Mouse (Mus musculus) gastrocnemius, postnatal 36 days (tissue): ENCODE data around the gene Smarcb1. TPM values are rescaled to one million over a fixed set of nuclear protein-coding genes. Genes with fewer than 3 reads are reported as not detected.

Source experiments
- DNase-seq, 2 experiments: peaks; one replicate each; pipeline ENCODE4 v3.0.0; 2022
- intact Hi-C: fragments of 180-260 bp; cut with DNase I; formaldehyde crosslinking; loops from one replicate; pipeline ENCODE4 v1.15.1; 2025
- long read RNA-seq, 2 experiments: library from polyadenylated mRNA; stranded (forward); transcript quantifications; one replicate each; pipeline ENCODE4 v2.0.0; 2021
- total RNA-seq, 2 experiments: library from RNA; stranded (reverse); gene quantifications; 2 replicates each; pipeline ENCODE4 v1.2.3; 2021

Smarcb1 gene
- total RNA-seq: 10 to 100 TPM; 10.8 to 12.2 TPM
- long read RNA-seq, experiment 1, transcript Smarcb1-201 (9 exons, 1,660 nt): major isoform, 10 of 18 reads
- long read RNA-seq, experiment 1, partial matches to known transcripts: 3 of 18 reads
- long read RNA-seq, experiment 1, other reads (novel, unspliced or antisense): 1 of 18 reads
- long read RNA-seq, experiment 2, transcript Smarcb1-201 (9 exons, 1,660 nt): major isoform, 8 of 15 reads
- long read RNA-seq, experiment 2, transcript Smarcb1-202 (9 exons, 1,622 nt): minor isoform, 5 of 15 reads
- long read RNA-seq, experiment 2, partial matches to known transcripts: 2 of 15 reads
- long read RNA-seq, experiment 2, other reads (novel, unspliced or antisense): 0 of 15 reads

DNA sequence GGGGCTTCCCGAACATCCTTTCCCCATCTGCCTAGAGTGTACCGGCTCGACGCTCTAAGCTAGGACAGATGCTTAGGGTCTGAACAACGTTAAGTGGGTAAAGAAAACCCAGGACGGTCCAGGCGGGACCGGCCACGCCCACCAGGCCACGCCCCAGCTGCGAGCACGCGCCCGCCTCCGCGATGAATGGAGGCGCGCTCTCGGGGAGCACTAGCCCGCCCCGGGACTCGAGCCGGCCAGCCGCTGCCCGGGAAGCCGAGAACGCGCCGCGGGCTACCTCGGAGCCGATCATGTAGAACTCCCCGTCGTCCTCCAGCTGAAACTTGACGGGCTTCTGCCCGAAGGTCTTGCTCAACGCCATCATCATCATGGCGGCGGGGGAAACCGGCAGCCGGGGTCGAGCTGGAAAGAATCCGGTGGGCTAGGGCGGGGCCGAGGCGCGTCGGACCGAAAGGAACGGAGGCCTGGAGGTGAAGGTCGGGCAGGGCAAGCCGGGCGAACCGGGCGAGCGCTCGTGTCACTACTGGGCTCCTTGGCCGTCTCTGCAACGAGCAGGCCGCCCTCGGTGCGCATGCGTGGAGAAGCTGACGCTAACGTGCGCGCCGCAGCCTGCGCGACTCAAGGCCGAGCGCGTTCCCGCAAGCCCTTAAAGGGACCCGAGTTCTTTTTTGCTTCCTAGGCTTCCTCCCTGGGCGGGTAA lies at the start of gene Smarcb1:
Smarcb1 (minus strand) TSS at position 592 of the 700 bp plus-strand sequence.
- intact Hi-C loops: no loop called here
- DNase-seq: peak; percentile 91 to 95

DNA sequence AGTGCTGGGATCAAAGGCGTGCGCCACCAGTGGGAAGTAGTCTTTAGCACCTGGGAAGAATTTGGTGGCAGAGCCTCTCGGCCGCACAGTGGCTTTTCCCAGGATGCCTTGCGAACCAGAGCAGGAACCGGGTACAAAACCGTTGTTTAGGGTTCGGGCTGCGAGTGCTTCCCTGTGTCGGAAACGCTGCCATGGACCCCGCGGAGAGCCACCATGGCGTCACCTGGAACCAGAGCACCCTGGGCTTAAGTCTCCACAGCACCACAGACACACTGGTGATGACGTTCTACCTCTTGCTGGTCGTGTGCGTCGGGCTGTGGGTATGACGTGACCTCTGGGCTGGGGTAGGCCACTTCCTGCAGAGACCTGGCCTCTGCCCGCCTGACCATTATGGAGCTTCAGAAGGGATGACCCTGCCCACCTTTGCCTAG lies 33.0 kb upstream of the Smarcb1 start, which contains the start of gene Gm5134:
Gm5134 (plus strand) TSS at position 134 of the 431 bp plus-strand sequence.
- intact Hi-C loops: loop anchor here (5.0 kb wide), 1 partner anchor 72 kb away; no protein-coding TSS in a partner anchor
- DNase-seq: no peak

DNA sequence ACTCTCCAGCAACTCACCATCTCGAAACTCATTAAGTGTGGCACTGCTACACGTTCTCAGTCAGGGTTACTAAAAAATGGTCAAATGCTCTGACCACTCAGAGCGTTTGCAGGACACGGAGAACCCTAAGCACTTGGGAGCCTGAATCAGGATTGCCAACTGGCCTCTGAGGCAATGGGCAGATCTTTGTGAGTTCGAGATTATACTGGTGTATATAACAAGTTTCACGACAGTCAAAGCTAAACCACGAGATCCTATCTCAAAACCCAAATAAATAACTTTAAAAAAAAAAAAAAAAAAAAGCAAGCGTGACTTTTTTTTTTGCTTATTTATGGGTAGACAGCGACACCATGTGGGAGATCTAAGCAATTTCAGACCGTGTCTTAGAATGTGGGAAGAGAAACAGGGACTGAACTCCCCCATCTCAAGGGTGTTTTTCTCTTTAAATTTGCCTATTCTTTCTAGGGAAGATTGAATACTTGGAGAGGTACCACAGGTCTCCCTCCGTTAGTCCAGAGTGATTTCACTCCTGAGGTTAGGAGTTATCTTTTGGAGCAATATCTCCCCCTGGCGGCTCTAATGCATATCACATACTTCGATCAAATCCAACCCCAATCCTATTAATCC lies 30.1 kb upstream of the Smarcb1 start:
- DNase-seq: no peak
- intact Hi-C loops: loop anchor here (2.0 to 5.0 kb wide), 2 partner anchors 69 to 207 kb away; no protein-coding TSS in a partner anchor

GRCm38 (mm10) chr10:75950791-75951210 lies 29.4 kb upstream of the Smarcb1 start:
- no peak for DNase-seq
- intact Hi-C loops: loop anchor here (2.0 to 5.0 kb wide), 2 partner anchors 68 to 206 kb away; no protein-coding TSS in a partner anchor

DNA sequence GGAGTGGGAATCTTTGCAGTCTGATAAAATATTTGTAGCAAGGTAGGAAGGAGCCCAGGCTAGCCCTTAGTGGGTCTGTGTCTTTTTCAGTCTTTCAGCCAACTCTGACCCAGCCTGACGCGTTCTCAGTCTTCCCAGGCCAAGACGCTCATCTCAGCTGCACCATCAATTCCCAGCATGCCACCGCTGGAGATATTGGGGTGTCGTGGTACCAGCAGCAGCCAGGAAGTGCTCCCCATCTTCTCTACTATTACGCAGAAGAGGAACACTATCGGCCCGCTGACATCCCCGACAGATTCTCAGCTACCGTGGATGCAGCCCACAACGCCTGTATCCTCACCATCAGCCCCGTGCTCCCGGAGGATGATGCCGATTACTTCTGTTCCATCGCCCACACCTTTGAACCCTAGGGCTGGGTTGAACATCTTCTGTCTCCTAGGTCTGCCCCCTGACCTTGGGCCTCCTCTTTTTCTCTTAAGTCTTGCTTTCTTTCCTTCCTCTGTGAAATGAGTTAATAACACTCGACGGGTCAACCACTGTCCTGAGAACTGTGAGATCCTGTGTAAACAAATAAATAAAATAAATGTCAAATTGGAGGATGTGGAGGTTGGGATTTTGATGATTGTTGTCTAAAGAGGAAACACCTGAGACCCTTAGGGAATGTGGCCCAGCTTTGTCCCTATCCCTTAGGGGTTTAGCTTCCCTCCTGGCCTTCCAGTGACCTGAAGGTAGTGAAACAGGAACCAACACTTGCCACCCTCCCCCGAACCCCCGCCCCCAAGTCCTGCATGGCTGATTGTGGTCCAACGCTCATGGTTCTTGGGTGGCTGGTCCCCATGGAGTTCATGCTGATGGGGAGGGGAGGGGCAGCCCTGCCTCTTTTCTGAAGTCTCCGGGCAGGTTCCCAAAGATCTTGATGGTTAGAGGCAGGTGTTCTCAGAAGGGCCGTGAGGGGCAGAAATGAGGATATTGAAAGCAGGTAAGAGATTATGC lies 27.9 kb upstream of the Smarcb1 start:
- intact Hi-C loops: loop anchor here (1.0 to 5.0 kb wide), 4 partner anchors 52 to 363 kb away; no protein-coding TSS in a partner anchor
- DNase-seq: no peak

- intact Hi-C loops: loop anchor here (2.0 kb wide), 1 partner anchor 361 kb away; no protein-coding TSS in a partner anchor
- no peak for DNase-seq
Observed at GRCm38 (mm10) chr10:75948079-75948478, 26.7 kb upstream of the Smarcb1 start.

- intact Hi-C loops: no loop called here
- DNase-seq: no peak
Observed at GRCm38 (mm10) chr10:75945896-75946295, 24.5 kb upstream of the Smarcb1 start.

DNA sequence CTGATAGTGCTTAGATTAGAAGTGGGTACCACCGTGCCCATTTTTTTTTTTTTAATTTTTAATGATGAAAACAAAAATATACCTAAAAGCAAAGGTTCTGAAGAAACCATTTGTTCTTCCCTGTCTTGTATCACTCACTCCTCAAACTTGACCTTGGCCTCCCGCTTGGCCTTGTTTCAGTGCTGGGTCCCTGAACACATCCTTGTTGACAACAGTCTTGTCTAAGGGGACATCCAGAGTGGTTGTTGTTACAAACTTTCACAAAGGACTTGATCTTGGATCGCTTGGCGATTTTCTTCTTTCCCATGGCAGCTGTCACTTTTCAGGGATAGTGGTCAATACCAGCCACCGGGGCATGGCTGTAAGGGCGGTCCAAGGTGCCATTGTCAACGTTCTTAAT lies 23.8 kb upstream of the Smarcb1 start:
- intact Hi-C loops: no loop called here
- no peak for DNase-seq

DNA sequence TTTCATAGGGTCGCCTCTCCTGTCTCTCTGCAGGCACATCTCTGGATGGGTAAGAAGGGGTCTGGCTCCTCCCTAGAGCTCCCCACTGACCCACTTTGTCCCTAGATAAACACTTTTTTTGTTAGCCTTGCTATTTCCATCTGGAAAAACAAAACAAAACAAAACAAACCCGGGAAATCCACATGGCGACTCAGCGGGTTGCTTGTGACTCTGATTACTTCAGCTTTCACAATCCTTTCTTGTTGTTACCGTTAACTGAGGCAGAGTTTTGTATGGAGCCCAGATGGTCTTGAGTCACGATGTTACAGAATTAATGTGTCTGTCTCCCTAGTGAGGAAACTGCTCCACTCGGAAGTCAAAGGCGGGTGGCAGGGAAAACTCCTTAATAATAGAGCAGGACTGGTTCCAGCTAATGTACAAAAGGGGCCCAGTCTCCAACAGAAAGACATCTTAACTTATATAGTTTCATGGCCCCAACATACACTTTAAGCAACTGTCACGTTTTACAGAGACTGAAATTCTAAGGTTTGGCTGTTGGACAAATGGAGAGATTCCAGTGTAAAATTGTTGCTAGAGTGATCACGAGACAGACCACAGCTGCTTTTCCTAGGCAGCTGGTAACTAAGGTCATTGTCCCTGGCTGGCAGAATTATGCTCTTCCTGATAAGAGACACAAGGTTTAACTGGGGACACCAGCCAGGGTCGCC lies 22.8 kb upstream of the Smarcb1 start:
- DNase-seq: no peak

DNA sequence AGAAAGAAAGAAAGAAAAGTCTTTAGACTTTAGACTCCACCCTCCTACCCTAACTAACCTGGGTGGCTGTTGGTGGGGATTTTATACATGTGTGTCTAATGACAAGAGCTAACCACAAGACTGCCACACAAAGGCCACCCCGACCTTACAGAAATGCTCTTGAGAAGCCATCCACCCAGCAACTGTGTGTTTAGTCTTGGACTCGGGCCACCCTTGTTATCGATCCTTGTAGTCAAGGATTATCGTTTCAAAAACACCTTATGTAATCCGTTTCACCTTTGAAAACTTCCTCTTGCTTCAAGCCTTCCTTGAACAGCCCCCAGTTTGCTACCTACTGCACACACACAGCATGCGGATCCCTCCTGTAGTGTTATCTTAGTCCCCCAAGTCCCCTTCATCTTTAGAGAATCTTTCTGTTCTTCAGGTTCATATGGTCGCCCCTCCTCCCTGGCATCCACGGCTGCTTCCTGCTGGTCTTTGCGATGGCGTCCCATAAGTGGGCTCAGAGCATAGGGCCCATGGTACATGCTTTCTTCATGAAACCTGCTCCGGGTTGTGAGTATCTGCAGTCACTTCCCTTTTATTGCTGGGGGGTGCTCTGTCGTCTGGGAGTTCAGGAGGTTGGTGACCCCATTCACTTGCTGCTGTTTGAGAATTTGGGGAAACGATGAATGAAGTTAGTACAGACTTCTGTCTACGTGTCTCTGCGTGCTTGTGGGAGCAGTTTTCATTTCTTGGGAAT lies 21.5 kb upstream of the Smarcb1 start, which contains the start of gene Vpreb3:
Vpreb3 (plus strand) TSS at position 322 of the 742 bp plus-strand sequence.
- intact Hi-C loops: no loop called here
- no peak for DNase-seq

More for the DNA sequence above, 22.8 kb upstream of the Smarcb1 start:
- intact Hi-C loops: no loop called here

DNA sequence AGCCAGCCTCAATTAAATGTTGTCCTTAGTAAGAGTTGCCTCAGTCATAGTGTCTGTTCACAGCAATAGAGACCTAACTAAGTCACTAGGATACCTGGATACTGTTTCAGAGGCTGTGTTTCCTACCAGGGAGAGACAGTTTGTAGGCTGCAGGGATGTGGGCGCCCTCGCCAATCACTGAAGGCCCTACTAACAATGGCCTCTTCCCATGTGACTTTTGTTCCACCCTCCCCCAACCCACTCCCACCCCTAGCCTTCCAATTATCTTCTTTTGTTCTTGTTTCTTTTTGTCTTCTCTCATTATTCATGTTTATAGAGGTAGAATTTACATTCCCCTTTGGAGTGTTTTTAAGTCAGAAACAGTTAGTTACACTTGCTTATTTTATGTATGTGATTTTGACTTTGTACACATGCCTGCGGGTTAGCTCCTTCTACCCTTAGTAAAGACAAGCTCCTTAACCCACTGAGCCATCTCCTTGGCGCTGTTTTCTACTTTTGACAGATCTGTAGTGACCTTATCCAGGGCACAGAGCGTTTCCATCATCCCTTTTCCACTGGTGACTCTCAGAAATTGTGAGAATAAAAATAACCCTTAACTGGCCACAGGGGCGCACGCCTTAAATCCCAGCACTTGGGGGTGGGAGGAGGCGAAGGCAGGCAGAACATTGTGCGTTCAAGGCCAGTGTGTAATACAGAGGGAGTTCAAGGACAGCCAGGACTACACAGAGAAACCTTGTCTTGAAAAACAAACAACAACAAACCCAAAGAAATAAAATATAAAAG lies 19.8 kb upstream of the Smarcb1 start:
- DNase-seq: no peak
- intact Hi-C loops: no loop called here

- no peak for DNase-seq
- intact Hi-C loops: no loop called here
Observed at GRCm38 (mm10) chr10:75940520-75940919, 19.1 kb upstream of the Smarcb1 start, which contains the start of gene Gm867. Gene Gm867, minus strand, starts transcription at chr10:75940672.

DNA sequence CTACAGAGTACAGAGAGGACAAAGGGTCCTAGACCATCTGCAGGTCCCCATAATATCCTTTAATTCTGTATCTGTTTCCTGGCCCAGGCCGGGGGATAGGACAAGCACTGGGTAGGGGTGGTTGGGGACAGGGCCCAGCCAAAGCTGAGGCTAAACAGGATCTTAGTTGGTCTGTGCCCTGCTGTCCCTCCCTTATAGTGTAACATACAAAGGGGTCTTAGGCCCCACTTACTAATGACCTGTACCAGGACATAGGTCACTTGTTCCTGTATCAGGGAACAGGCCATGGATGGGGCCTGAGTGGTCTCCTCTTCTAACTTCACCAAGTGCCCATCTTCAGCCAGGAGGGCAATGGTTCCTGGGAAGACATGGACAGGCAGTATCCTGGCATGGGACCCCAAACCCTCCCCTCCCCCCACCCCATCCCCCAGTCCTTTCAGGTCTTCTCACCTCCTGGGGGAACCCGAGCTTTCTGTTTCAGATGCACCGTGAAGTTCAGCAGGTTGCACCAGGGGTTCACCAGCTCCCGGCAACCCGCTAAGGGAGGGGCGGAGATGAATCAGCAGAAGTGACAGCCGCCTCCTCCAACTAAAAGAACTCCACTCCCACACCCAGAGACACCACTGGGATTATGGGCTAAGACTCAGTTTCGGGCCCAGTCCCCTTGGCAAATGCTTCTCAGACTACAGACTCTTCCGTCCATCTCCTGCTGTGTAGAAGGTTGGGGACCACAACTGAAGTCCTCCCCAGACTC lies 18.2 kb upstream of the Smarcb1 start:
- intact Hi-C loops: no loop called here
- no peak for DNase-seq

DNA sequence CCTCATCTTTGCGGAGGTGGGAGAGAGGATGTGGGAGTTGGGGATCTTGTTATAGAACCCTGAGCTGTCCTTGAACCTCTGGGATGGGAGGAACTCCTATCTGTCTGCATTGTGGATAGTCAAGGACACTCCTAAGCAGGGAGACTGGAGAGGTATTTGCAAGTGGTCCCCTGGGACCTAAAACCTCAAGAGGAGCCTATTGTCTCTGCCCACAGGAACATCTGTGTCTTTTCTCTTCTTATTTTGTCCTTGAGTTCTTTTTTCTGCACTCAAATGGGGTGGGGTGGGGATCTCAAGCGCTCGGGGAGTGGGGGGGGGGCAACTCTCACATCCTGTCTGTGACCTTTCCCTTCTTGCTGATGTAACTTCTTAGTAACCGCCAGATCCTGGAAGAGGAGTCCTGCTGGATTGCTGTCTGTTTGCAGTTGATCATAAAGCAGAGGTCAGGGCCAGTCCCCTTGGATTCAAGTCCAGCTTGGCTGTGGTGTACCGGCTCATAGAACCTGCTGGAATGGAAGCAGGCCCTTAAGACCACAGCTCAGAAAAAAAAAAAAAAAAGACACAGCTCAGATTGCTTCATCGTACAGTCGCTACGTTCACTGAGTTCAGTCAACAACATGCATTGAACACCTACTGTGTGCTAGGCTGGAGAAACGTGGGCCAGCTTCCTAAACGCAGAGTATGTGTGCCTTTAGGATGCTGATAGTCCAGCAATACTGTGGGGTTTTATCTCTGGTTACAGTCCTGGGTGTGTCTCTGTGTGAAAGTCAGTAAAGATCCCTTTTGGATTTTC lies 16.6 kb upstream of the Smarcb1 start:
- intact Hi-C loops: no loop called here
- no peak for DNase-seq

- DNase-seq: peak in 1 of 2 experiments; percentile 20
- intact Hi-C loops: no loop called here
Observed at GRCm38 (mm10) chr10:75936909-75937667, 15.7 kb upstream of the Smarcb1 start.
